Mouse (Mus musculus) colon, adult 2 months (tissue): ENCODE measurements around the gene Ugt2b1. TPM values are rescaled to one million over a fixed set of nuclear protein-coding genes. Genes with fewer than 3 reads are reported as not detected.

ENCODE experiments used
- polyA plus RNA-seq: library from polyadenylated mRNA; depleted of rRNA; stranded (reverse); fragments of >200 nt; gene quantifications from 2 replicates; pipeline ENCODE4 v1.2.3, GENCODE M21; 2012; rRNA removed

Ugt2b1 gene
- polyA plus RNA-seq = not detected in 2 replicates

GRCm38 (mm10) chr5:86926426-86926825 is at the start of gene Ugt2b1:
TSS of gene Ugt2b1 (minus strand) at chr5:86926530.

DNA sequence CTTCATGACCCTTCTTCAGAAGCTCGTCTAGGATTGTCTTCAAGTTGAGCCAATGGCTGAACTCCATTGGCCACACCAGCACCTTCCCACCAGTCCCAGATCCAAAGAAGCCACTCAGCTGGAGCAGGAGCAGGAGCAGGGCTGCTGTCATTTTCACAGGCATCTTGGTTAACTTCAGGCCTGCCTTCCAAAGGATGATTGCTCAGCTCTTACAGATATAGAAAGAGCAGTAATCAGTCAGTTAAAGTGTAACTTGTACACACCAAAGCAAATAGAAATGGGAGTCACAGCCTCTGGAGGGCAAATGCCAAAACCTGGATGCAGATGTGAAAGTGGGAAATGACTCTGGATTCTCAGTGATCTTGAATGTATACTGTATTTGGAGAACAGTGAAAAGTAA is 19.6 kb downstream of the Ugt2b1 start, which contains the start of gene Ugt2b34:
Ugt2b34 (minus strand) TSS at position 180 of the 400 bp plus-strand sequence.

Other genes starting within 250 kb of the Ugt2b1 start
- gene Tmprss11e, start 180.7 kb downstream of the Ugt2b1 start, polyA plus RNA-seq = not detected in 2 replicates
- gene Ythdc1, start 122.3 kb downstream of the Ugt2b1 start, polyA plus RNA-seq = 7.7 and 8.4 TPM in 2 replicates
- 35.8 and 38.9 TPM in 2 replicates for gene Ugt2b34, start 19.6 kb downstream of the Ugt2b1 start, polyA plus RNA-seq
- 0.98 and 1.3 TPM in 2 replicates for gene Ugt2b35, start 74.3 kb upstream of the Ugt2b1 start, polyA plus RNA-seq
- 0.17 and 0.20 TPM in 2 replicates for gene Ugt2b36, start 166.0 kb upstream of the Ugt2b1 start, polyA plus RNA-seq
- gene Ugt2b5, start 213.8 kb upstream of the Ugt2b1 start, polyA plus RNA-seq = 1.3 and 1.5 TPM in 2 replicates